8 mouse cellular contexts compared by ENCODE assay signal in genomic region chr8:126583534-126583933, GRCm38 (mm10). TPM values are rescaled to one million over a fixed set of nuclear protein-coding genes. Genes with fewer than 3 reads are reported as not detected.
DNase-seq lines count a peak whose midpoint lies in the region; ATAC-seq and TF ChIP-seq lines count a peak whose summit lies in the region.

No protein-coding gene starts in this region.

- no peak for TF ChIP-seq CTCF in MEL (IDR thresholded peaks at IDR 0.05 in 2 of 3, conservative IDR thresholded peaks at IDR 0.05 in 1 of 3; ENCODE audit: control insufficient read depth in 1 of 3, insufficient read depth in 1 of 3, low read depth in 2 of 3, low read length in 3 of 3, poor library complexity in 1 of 3, severe bottlenecking in 1 of 3)
- TF ChIP-seq CTCF in olfactory bulb, adult 2 months (IDR thresholded peaks at IDR 0.05; ENCODE audit: insufficient read depth, low read depth, low read length), result no peak

- TF ChIP-seq POLR2A in MEL (IDR thresholded peaks at IDR 0.05; ENCODE audit: control insufficient read depth in 1 of 2, insufficient read depth in 1 of 2, low read depth in 1 of 2, low read length in 2 of 2, poor library complexity in 1 of 2), result no peak
- TF ChIP-seq POLR2A in olfactory bulb, adult 2 months (IDR thresholded peaks at IDR 0.05; ENCODE audit: insufficient read depth, low read depth, low read length), result no peak

- H3K79me2 ChIP-seq in MEL (ENCODE audit: control insufficient read depth, insufficient read depth, low read length, poor library complexity), result peaks cover 29% of the 10 kb centered on the region

- H3K4me3 ChIP-seq in MEL (ENCODE audit: control insufficient read depth in 1 of 2, insufficient read depth in 1 of 2, low read depth in 2 of 2, low read length in 2 of 2), result peak overlapping the region; percentile 49 to 53
- peak overlapping the region; percentile 58 for H3K4me3 ChIP-seq in forebrain, embryonic 13.5 days
- peak overlapping the region; percentile 69 for H3K4me3 ChIP-seq in liver, embryonic 13.5 days (replicated peaks)
- peak overlapping the region; percentile 10 for H3K4me3 ChIP-seq in olfactory bulb, adult 2 months (ENCODE audit: insufficient read depth, low read depth, low read length)

- no peak for TF ChIP-seq RAD21 in MEL (IDR thresholded peaks at IDR 0.05; ENCODE audit: low read depth, low read length)

- H3K4me2 ChIP-seq in forebrain, embryonic 13.5 days, result peak overlapping the region; percentile 100
- H3K4me2 ChIP-seq in liver, embryonic 13.5 days, result peak overlapping the region; percentile 99

- peak overlapping the region; percentile 73 for H3K9ac ChIP-seq in MEL (ENCODE audit: control insufficient read depth, low read depth, low read length, poor library complexity, severe bottlenecking)
- peak overlapping the region; percentile 81 for H3K9ac ChIP-seq in forebrain, embryonic 13.5 days
- H3K9ac ChIP-seq in liver, embryonic 13.5 days, result peak overlapping the region; percentile 83

- no peak for TF ChIP-seq EP300 in MEL (IDR thresholded peaks at IDR 0.05; ENCODE audit: low read depth in 1 of 2, low read length in 2 of 2)

- H3K4me1 ChIP-seq in MEL (ENCODE audit: control insufficient read depth in 1 of 2, insufficient read depth in 2 of 2, low read length in 2 of 2), result peaks cover 9 to 27% of the 10 kb centered on the region in 2 experiments; a peak in 3 of 4 replicates
- peaks cover 59% of the 10 kb centered on the region for H3K4me1 ChIP-seq in forebrain, embryonic 13.5 days
- H3K4me1 ChIP-seq in liver, embryonic 13.5 days (replicated peaks), result peaks cover 61% of the 10 kb centered on the region
- H3K4me1 ChIP-seq in olfactory bulb, adult 2 months (ENCODE audit: control insufficient read depth, insufficient read depth, low read length), result peaks cover 21% of the 10 kb centered on the region

- 2% methylated on average over 13 of the region's 13 CpGs for WGBS in forebrain, embryonic 13.5 days
- whole genome bisulfite sequencing in liver, embryonic 13.5 days (ENCODE audit: insufficient replicate concordance), result 12% methylated on average over 13 of the region's 13 CpGs
- WGBS in olfactory bulb, adult 2 months, result 4% methylated on average over 13 of the region's 13 CpGs

- H3K36me3 ChIP-seq in MEL (ENCODE audit: control insufficient read depth in 1 of 2, insufficient read depth in 2 of 2, low read length in 2 of 2), result peaks cover 6 to 33% of the 10 kb centered on the region in 2 experiments
- peaks cover 13% of the 10 kb centered on the region for H3K36me3 ChIP-seq in forebrain, embryonic 13.5 days (ENCODE audit: poor library complexity, severe bottlenecking)
- H3K36me3 ChIP-seq in liver, embryonic 13.5 days, result peaks cover 14% of the 10 kb centered on the region

- DNase-seq in A20 (ENCODE audit: low read depth, low spot score), result peak; percentile 65
- DNase-seq in MEL (ENCODE audit: low read depth, low spot score), result peak; percentile 44
- peak; percentile 34 for DNase-seq in induced T-regulatory cell, adult 2 months (ENCODE audit: low read depth)
- DNase-seq in liver, embryonic 13.5 days, result no peak
- DNase-seq in frontal cortex, postnatal 14 days (ENCODE audit: low spot score in 2 of 2), result no peak
- DNase-seq in layer of hippocampus, adult 9-11 months, result no peak

- ATAC-seq in forebrain, embryonic 13.5 days, result peak; percentile 19; the same call in 1 of the 2 replicates
- ATAC-seq in liver, embryonic 13.5 days (ENCODE audit: low read depth), result no peak

- H3K9me3 ChIP-seq in MEL (replicated peaks; ENCODE audit: insufficient read depth, low read length), result no peaks in the 10 kb centered on the region
- H3K9me3 ChIP-seq in forebrain, embryonic 13.5 days (replicated peaks), result peaks cover 4% of the 10 kb centered on the region; the same call in 1 of the 2 replicates
- H3K9me3 ChIP-seq in liver, embryonic 13.5 days (replicated peaks), result no peaks in the 10 kb centered on the region

- H3K27ac ChIP-seq in MEL (ENCODE audit: control insufficient read depth, low read depth, low read length), result peak overlapping the region; percentile 79
- 0 out of 2 replicates have a peak overlapping the region, but pooled peaks have one; percentile 89 for H3K27ac ChIP-seq in forebrain, embryonic 13.5 days
- H3K27ac ChIP-seq in liver, embryonic 13.5 days, result peak overlapping the region; percentile 91
- H3K27ac ChIP-seq in olfactory bulb, adult 2 months (ENCODE audit: insufficient read depth, low read depth, low read length), result peak overlapping the region; percentile 29; the same call in 1 of the 2 replicates

- no peaks in the 10 kb centered on the region for H3K27me3 ChIP-seq in MEL (ENCODE audit: control insufficient read depth in 1 of 2, insufficient read depth in 2 of 2, low read length in 2 of 2)
- no peaks in the 10 kb centered on the region for H3K27me3 ChIP-seq in forebrain, embryonic 13.5 days
- H3K27me3 ChIP-seq in liver, embryonic 13.5 days, result no peaks in the 10 kb centered on the region

TF ChIP-seq in MEL, 35 proteins besides CTCF, POLR2A, EP300 and RAD21:
- TF ChIP-seq E2F4 (IDR thresholded peaks at IDR 0.05; ENCODE audit: borderline replicate concordance, low read depth, low read length) (no peak), SIN3A (IDR thresholded peaks at IDR 0.05; ENCODE audit: low read length) (0 out of 2 replicates have a peak, but pooled peaks have one; percentile 13), ZNF384 (IDR thresholded peaks at IDR 0.05; ENCODE audit: low read depth, low read length) (peak; percentile 34; the same call in 1 of the 2 replicates), MEF2A (IDR thresholded peaks at IDR 0.05; ENCODE audit: extremely low read depth, insufficient replicate concordance, low read depth, low read length, poor library complexity, severe bottlenecking) (no peak), NELFE (IDR thresholded peaks at IDR 0.05; ENCODE audit: low read depth, low read length) (0 out of 2 replicates have a peak, but pooled peaks have one; percentile 2), JUND (IDR thresholded peaks at IDR 0.05; ENCODE audit: low read depth, low read length) (no peak), TCF12 (IDR thresholded peaks at IDR 0.05; ENCODE audit: low read depth, low read length) (no peak), TBP (IDR thresholded peaks at IDR 0.05; ENCODE audit: low read depth, low read length) (no peak)

RNA-seq across cellular contexts. Expression of gene Irf2bp2, which starts 10.3 kb away (rescaled TPM):
- 30.4 and 37.2 TPM in 2 replicates for total RNA-seq in MEL (2012; rRNA removed)
- polyA plus RNA-seq in MEL (2012; ENCODE audit: insufficient read depth in 1 of 2, insufficient read length in 2 of 2, low read depth in 1 of 2, low replicate concordance in 2 of 2, missing spikeins in 1 of 2), result 10 to 100 TPM in 1 of 2 experiments, not detected in 1; 17.1 TPM
- 8.1 and 8.3 TPM in 2 replicates for polyA plus RNA-seq in forebrain, embryonic 13.5 days (2015; fragmentation: Nextera tagmentation; extraction: Ambion mirVana)
- polyA plus RNA-seq in liver, embryonic 13.5 days (2015; fragmentation: Nextera tagmentation; extraction: Ambion mirVana), result 3.8 and 4.0 TPM in 2 replicates
- not detected in 2 replicates for polyA plus RNA-seq in olfactory bulb, adult 2 months (2012; ENCODE audit: insufficient read depth, insufficient read length, low replicate concordance, missing spikeins)

Comparison
In these comparisons a context has a peak if more than half of its experiments do, and no peak if none do; other contexts are left out.
1. DNase-seq: peak in A20 (single experiment), MEL (single experiment) and induced T-regulatory cell, adult 2 months (single experiment); none in liver, embryonic 13.5 days (single experiment), frontal cortex, postnatal 14 days (0 of 2) and layer of hippocampus, adult 9-11 months (single experiment).
2. H3K27ac ChIP-seq: peak in every context shown above with its lines; median percentile 91 in liver, embryonic 13.5 days; 89 in forebrain, embryonic 13.5 days; 79 in MEL; 29 in olfactory bulb, adult 2 months.
3. H3K4me3 ChIP-seq: peak in every context shown above with its lines; median percentile 69 in liver, embryonic 13.5 days; 58 in forebrain, embryonic 13.5 days; 51 in MEL; 10 in olfactory bulb, adult 2 months.
4. Peak in every context shown above with its lines, with median percentiles within 50 percentile points of each other: H3K9ac ChIP-seq.